Mouse (Mus musculus) limb, embryonic 15.5 days (tissue): ENCODE data around the gene Ints6. TPM values are rescaled to one million over a fixed set of nuclear protein-coding genes. Genes with fewer than 3 reads are reported as not detected.
"Not testable (repeated sequence)": the region's sequence is repeated elsewhere in the genome, so short reads cannot be mapped to it uniquely, and the experiment has no call there.

Source experiments
- ATAC-seq: fragments of 200-750 bp; cut with Nextera tagmentation; 2 replicates; pipeline ENCODE4 v1.8.0; 2017; ENCODE audit warnings: low read depth, moderate TSS enrichment; ENCODE audit not compliant: insufficient number of reproducible peaks, low FRiP score, low TSS enrichment
- H3K27ac ChIP-seq: fragments of 300-500 bp; sonication (generic); 2 replicates; pipeline ENCODE4 v1.5.1; 2015; ENCODE audit warnings: moderate library complexity, mild to moderate bottlenecking, inconsistent platforms
- H3K27me3 ChIP-seq: fragments of 300-500 bp; sonication (generic); 2 replicates; pipeline ENCODE4 v1.6.1; 2015; ENCODE audit warnings: inconsistent platforms
- H3K36me3 ChIP-seq: fragments of 300-500 bp; sonication (generic); 2 replicates; pipeline ENCODE4 v1.6.1; 2015; ENCODE audit warnings: inconsistent platforms
- H3K4me1 ChIP-seq: fragments of 300-500 bp; sonication (generic); 2 replicates; pipeline ENCODE4 v1.6.1; 2015; ENCODE audit warnings: inconsistent platforms
- H3K4me2 ChIP-seq: fragments of 300-500 bp; sonication (generic); 2 replicates; pipeline ENCODE4 v1.6.1; 2015; ENCODE audit warnings: mild to moderate bottlenecking, inconsistent platforms
- H3K4me3 ChIP-seq: fragments of 300-500 bp; sonication (generic); 2 replicates; pipeline ENCODE4 v1.5.1; 2015; ENCODE audit warnings: mild to moderate bottlenecking, inconsistent platforms
- H3K9ac ChIP-seq: fragments of 300-500 bp; sonication (generic); 2 replicates; pipeline ENCODE4 v1.6.1; 2015; ENCODE audit warnings: inconsistent platforms
- H3K9me3 ChIP-seq: fragments of 300-500 bp; sonication (generic); 2 replicates; pipeline ENCODE4 v1.6.1; 2016; ENCODE audit warnings: inconsistent platforms
- WGBS: fragments of 180-500 bp; shearing (Covaris S2); methylation state at CpG from one replicate; pipeline ENCODE4 v1.1.7; 2015; 5-methylcytosine and 5-hydroxymethylcytosine counted together
- polyA plus RNA-seq: library from polyadenylated mRNA; unstranded; fragments of >200 nt; fragmentation: Nextera tagmentation; extraction: Ambion mirVana; gene quantifications from 2 replicates; pipeline ENCODE4 v1.2.1, GENCODE M21; 2015

Ints6 gene
- polyA plus RNA-seq, 1 experiment from 2014 or later, result 24.2 TPM

DNA sequence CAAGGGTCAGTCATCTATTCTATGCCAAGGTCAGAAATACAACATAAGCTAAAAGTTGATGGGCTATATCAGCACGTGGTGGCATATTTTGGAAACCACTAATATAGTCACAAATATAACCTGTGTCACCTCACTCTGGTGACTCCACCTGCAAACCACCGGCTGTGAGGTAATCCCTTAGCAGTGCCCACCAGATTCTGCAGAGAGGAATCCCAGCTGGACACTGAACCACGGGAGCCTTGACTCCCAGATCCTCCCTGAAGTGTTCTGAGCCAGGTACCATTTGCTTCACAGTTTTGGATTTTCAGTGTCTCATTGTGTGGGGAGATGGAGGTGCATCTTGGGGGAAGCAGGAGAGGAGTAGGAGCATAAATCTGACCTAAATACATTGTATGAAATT is 110.6 kb downstream of the Ints6 start:
- Histone ChIP-seq H3K27me3 (no peaks in the 10 kb centered on the region), H3K9me3 (no peaks in the 10 kb centered on the region), H3K4me3 (no peak overlapping the region), H3K36me3 (no peaks in the 10 kb centered on the region), H3K4me1 (no peaks in the 10 kb centered on the region), H3K4me2 (no peak overlapping the region), H3K9ac (no peak overlapping the region), H3K27ac (no peak overlapping the region)
- no peak for ATAC-seq
- 64% methylated on average over 3 of the region's 3 CpGs for WGBS

DNA sequence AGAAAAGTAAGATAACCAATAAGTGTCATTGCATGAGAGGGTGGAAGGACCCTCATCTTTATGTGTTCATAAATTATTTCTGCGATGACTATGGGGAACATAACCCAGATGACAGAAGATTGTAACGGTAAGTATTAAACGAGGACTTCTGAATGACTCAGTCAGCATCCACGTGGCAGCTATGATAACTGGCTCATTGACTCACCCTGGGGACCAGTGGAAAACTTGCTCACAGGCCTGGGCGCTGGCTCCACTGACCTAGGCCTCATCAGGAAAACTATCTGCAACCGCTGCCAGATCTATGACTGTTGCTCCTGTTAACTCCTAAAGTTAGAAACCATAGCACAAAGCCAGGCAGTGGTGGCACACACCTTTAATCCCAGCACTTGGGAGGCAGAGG is 112.6 kb downstream of the Ints6 start:
- Histone ChIP-seq H3K27ac (no peak overlapping the region), H3K9me3 (no peaks in the 10 kb centered on the region), H3K36me3 (no peaks in the 10 kb centered on the region), H3K4me2 (no peak overlapping the region), H3K4me1 (no peaks in the 10 kb centered on the region), H3K27me3 (no peaks in the 10 kb centered on the region), H3K4me3 (no peak overlapping the region), H3K9ac (no peak overlapping the region)
- no peak for ATAC-seq
- 82% methylated on average over 6 of the region's 6 CpGs for WGBS

DNA sequence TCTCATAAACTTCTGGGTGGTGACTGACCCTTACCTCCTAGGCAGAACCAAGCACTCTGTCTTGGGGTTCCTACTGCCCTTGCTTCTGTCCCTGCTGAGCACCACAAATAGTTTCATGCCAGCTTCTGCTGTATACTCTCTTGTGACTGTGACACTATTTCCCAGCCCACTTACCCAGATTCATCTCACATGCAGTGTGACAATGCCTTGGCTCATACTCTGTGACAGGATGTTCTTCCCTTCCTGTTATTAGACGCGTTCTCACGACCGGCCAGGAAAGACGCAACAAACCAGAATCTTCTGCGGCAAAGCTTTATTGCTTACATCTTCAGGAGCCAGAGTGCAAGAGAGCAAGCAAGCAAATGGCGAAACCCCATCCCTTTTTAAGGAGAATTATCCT is 118.6 kb downstream of the Ints6 start:
- H3K4me3 ChIP-seq, H3K4me2 ChIP-seq, H3K9me3 ChIP-seq, H3K9ac ChIP-seq, H3K27me3 ChIP-seq, H3K36me3 ChIP-seq, H3K27ac ChIP-seq, H3K4me1 ChIP-seq, ATAC-seq: not testable (repeated sequence)
- WGBS, result 87% methylated on average over 6 of the region's 7 CpGs

DNA sequence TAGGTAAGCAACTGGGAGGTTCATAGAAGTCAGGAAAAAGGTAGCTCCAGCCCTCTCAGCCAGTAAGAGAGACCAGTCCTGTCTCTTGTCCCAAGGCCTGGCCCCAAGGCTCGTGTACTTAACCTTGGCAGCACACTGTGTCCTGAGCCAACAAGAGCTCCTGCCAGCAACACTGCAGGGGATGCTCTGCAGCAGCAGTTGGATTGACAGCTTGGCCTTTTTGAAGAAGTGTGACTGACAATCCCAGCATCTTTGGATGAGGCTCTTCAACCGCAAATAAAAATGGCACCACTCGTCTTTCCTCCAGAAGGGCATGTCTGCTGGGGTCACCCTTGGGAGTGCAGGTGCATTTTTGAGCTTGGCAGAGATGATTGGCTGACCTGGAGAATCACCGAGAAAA is 120.6 kb downstream of the Ints6 start:
- Histone ChIP-seq H3K36me3 (no peaks in the 10 kb centered on the region), H3K27me3 (no peaks in the 10 kb centered on the region), H3K4me3 (no peak overlapping the region), H3K9ac (no peak overlapping the region), H3K9me3 (no peaks in the 10 kb centered on the region), H3K4me2 (no peak overlapping the region), H3K27ac (no peak overlapping the region), H3K4me1 (no peaks in the 10 kb centered on the region)
- 73% methylated on average over 4 of the region's 4 CpGs for WGBS
- ATAC-seq, result no peak

DNA sequence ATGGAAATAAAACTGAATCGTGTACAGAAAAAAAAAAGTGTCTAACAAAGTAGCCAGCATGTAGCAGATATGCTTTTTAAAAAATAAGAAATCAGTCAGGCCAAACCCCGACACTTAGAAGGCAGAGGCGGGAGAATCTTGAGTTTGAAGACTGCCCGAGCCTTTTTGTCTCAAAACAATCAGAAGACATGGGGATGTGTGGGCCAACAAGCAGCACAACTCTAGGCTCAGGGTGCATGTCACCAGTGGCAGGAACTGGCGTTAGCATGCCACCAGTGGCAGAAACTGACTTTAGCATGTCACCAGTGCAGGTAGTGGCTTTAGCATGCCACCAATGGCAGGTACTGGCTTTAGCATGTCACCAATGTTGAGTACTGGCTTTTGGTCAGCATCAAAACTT is 121.4 kb downstream of the Ints6 start:
- H3K27ac ChIP-seq, result no peak overlapping the region
- H3K4me2 ChIP-seq, result no peak overlapping the region
- no peaks in the 10 kb centered on the region for H3K27me3 ChIP-seq
- no peaks in the 10 kb centered on the region for H3K4me1 ChIP-seq
- no peak for ATAC-seq
- no peak overlapping the region for H3K4me3 ChIP-seq
- H3K9me3 ChIP-seq, result no peaks in the 10 kb centered on the region
- H3K36me3 ChIP-seq, result no peaks in the 10 kb centered on the region
- 82% methylated on average over 5 of the region's 5 CpGs for WGBS
- no peak overlapping the region for H3K9ac ChIP-seq

DNA sequence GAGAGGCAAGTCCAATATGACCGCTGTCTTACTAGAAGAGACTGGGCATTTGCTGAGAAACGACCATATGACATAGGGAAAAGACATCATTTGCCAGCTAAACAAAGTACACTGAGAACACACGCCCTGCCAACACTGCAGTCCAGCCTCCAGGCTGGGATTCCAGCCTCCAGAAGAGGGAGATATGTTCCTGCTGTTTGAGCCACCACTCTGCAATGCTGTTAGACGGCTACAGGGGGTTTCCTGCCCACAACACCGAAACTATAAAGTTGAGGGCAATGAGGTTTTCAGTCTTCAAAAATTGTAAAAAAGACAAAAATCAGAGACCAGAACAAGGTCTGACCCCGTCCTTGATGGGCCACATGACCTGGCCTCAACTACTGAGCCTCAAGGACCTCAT is 121.9 kb downstream of the Ints6 start:
- no peaks in the 10 kb centered on the region for H3K4me1 ChIP-seq
- ATAC-seq, result no peak
- 54% methylated on average over 6 of the region's 6 CpGs for WGBS

DNA sequence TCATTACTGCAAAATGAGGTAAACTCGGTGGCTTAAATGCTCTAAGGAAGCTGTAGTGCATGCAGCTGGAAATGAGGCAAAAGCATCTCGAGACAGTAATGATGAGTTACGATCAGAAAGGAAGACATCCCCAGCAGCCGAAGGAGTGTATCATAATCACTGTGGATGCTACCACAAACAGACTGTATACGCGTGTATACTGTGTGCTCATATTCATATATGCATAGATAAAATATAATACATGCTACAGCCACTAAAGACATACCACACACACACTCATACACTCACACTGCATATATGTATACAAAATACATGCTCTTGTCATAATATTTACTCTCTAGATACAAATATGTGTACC is 122.6 kb downstream of the Ints6 start:
- H3K4me2 ChIP-seq, result no peak overlapping the region
- H3K9me3 ChIP-seq, result no peaks in the 10 kb centered on the region
- no peak overlapping the region for H3K27ac ChIP-seq
- H3K9ac ChIP-seq, result no peak overlapping the region
- 38% methylated on average over 6 of the region's 6 CpGs for WGBS
- no peak for ATAC-seq
- H3K27me3 ChIP-seq, result no peaks in the 10 kb centered on the region
- H3K36me3 ChIP-seq, result no peaks in the 10 kb centered on the region
- H3K4me1 ChIP-seq, result no peaks in the 10 kb centered on the region
- H3K4me3 ChIP-seq, result no peak overlapping the region

More for the DNA sequence above, 121.9 kb downstream of the Ints6 start:
- Histone ChIP-seq H3K9ac (no peak overlapping the region), H3K4me3 (no peak overlapping the region), H3K9me3 (no peaks in the 10 kb centered on the region), H3K36me3 (no peaks in the 10 kb centered on the region), H3K27me3 (no peaks in the 10 kb centered on the region), H3K4me2 (no peak overlapping the region), H3K27ac (no peak overlapping the region)

DNA sequence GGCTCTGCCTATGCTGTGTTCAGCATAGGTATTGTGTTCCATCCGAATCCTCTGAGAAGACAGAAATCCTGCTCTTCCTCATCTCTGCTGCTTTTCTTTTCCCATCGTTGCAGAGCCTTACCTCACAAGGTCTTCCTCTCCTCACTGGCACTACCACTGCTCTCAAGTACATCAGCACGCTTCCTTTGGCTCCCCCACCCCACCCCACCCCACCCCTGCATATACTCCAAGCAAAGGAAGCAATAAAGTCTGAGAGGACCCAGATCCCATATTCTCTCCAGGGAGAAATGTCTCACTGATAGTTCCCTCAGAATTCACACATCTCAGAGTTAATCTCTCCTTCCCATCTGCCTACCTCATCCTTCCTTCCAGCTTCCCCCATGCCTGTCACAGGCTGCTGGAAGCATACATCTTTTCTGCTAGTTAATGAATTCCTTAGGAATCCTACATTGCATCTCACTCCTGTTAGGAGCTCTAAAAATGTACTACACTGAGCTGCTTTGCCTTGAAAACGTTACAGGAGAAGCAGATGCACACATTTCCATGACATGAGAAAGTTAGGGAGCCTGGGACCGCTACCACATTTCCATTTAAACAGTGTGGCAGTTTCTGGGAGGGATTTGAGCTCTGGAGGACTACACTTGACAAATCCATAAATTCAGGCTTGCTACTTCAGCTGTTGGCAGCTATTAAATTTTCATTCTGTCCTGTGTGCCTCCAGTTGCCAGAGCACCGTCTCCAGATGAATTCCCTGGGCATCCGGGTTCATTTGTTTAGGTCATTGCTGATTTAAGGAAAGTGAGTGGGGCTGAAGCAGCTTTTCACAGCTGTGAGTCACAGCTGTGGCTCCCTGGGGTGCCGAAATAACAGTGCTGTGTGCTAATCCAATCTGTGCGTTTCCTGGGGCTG is 123.3 kb downstream of the Ints6 start:
- H3K9ac ChIP-seq, result no peak overlapping the region
- WGBS, result 19% methylated on average over 9 of the region's 9 CpGs
- H3K4me1 ChIP-seq, result no peaks in the 10 kb centered on the region
- H3K4me3 ChIP-seq, result no peak overlapping the region
- H3K9me3 ChIP-seq, result no peaks in the 10 kb centered on the region
- no peaks in the 10 kb centered on the region for H3K27me3 ChIP-seq
- H3K27ac ChIP-seq, result 0 out of 2 replicates have a peak overlapping the region, but pooled peaks have one; percentile 13
- no peaks in the 10 kb centered on the region for H3K36me3 ChIP-seq
- no peak for ATAC-seq
- H3K4me2 ChIP-seq, result no peak overlapping the region

DNA sequence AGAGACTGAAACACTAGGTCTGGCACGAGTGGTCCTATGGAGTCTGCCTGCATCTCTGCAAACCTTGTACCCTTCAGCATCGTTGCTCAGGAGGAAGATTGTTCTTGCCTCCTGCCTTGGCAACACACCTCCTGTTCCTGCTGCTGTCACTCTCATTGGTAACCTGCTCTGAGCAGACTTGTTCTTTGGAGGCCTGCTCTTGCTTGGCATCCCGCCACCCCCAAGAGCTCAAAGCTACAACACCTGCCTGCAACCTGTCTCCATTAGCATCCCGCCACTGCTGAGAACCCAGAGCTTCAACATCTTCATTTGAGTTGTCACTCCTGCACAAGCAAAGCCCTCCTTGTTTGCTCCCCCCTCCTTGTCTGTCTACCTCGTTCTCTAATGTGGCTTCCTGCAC is 133.0 kb downstream of the Ints6 start:
- no peak overlapping the region for H3K4me3 ChIP-seq
- no peaks in the 10 kb centered on the region for H3K4me1 ChIP-seq
- no peak for ATAC-seq
- no peaks in the 10 kb centered on the region for H3K36me3 ChIP-seq
- no peak overlapping the region for H3K9ac ChIP-seq
- H3K27me3 ChIP-seq, result no peaks in the 10 kb centered on the region
- WGBS, result 85% methylated on average over 5 of the region's 5 CpGs
- no peak overlapping the region for H3K4me2 ChIP-seq
- no peak overlapping the region for H3K27ac ChIP-seq
- H3K9me3 ChIP-seq, result no peaks in the 10 kb centered on the region

Other genes starting within 250 kb of the Ints6 start
- 3.7 and 4.4 TPM in 2 replicates for gene Fam124a, start 205.4 kb downstream of the Ints6 start, polyA plus RNA-seq
- gene Gm4131, start 194.2 kb downstream of the Ints6 start, polyA plus RNA-seq, result not detected in 2 replicates
- not detected in 2 replicates for gene Serpine3, start 97.5 kb downstream of the Ints6 start, polyA plus RNA-seq
- gene Wdfy2, start 76.5 kb upstream of the Ints6 start, polyA plus RNA-seq, result 8.7 and 9.8 TPM in 2 replicates
- not detected in 2 replicates for gene Defb48, start 223.3 kb upstream of the Ints6 start, polyA plus RNA-seq
- not detected in 2 replicates for gene Defb47, start 236.9 kb upstream of the Ints6 start, polyA plus RNA-seq